Mouse (Mus musculus) CH12.LX (cell line): ENCODE data around the gene Pfn1. TPM values are rescaled to one million over a fixed set of nuclear protein-coding genes. Genes with fewer than 3 reads are reported as not detected.

Experiments used
- DNase-seq: peaks from one replicate; pipeline ENCODE4 v3.0.0-alpha.2; 2013; ENCODE audit errors: extremely low read depth
- H3K27ac ChIP-seq: 2 replicates; pipeline ENCODE4 v1.5.1; 2012; ENCODE audit warnings: low read depth, mild to moderate bottlenecking, control low read depth, moderate library complexity; ENCODE audit not compliant: insufficient read depth
- H3K27me3 ChIP-seq: replicated peaks from 2 replicates; pipeline ENCODE3; 2012; ENCODE audit warnings: inconsistent platforms
- H3K36me3 ChIP-seq, 2 experiments: replicated peaks in 1 of 2; 2 replicates each; pipeline versions ENCODE3 to v1.6.1; 2012; ENCODE audit warnings: inconsistent platforms in 1 of 2, low read length in 1 of 2, mild to moderate bottlenecking in 1 of 2, mixed read lengths in 1 of 2, moderate library complexity in 1 of 2; ENCODE audit not compliant: control insufficient read depth in 1 of 2, insufficient read depth in 1 of 2
- H3K4me1 ChIP-seq, 2 experiments: 2 replicates each; pipeline ENCODE4 v1.6.1; 2012; ENCODE audit warnings: inconsistent platforms in 1 of 2, moderate library complexity in 1 of 2; ENCODE audit not compliant: insufficient read depth in 2 of 2, control insufficient read depth in 1 of 2
- H3K4me2 ChIP-seq: 2 replicates; pipeline ENCODE4 v1.6.1; 2012; ENCODE audit warnings: low read depth, mild to moderate bottlenecking, control low read depth; ENCODE audit not compliant: poor library complexity, insufficient read depth, severe bottlenecking
- H3K4me3 ChIP-seq, 3 experiments: fragments of 150-350 bp in 1 of 3; sonication (generic) in 1 of 3; replicated peaks in 1 of 3; 2 replicates each; pipeline versions ENCODE3 to v1.5.1; 2011 to 2012; ENCODE audit warnings: low read depth in 2 of 3, low read length in 2 of 3, mild to moderate bottlenecking in 2 of 3, moderate library complexity in 2 of 3, control low read depth in 1 of 3, improper control_type of control experiment in 1 of 3, inconsistent platforms in 1 of 3, mixed read lengths in 1 of 3; ENCODE audit not compliant: poor library complexity in 1 of 3
- H3K79me2 ChIP-seq: replicated peaks from 2 replicates; pipeline ENCODE4 v1.6.1; 2012; ENCODE audit warnings: mild to moderate bottlenecking, moderate library complexity; ENCODE audit not compliant: control insufficient read depth, poor library complexity, insufficient read depth, severe bottlenecking; ENCODE audit errors: extremely low read depth
- H3K9ac ChIP-seq: 2 replicates; pipeline ENCODE4 v1.6.1; 2012; ENCODE audit warnings: low read depth, mild to moderate bottlenecking, control low read depth, moderate library complexity; ENCODE audit not compliant: insufficient read depth
- H3K9me3 ChIP-seq: replicated peaks from 2 replicates; pipeline ENCODE3; 2012; ENCODE audit warnings: low read length, inconsistent platforms, mixed read lengths
- BHLHE40 ChIP-seq: IDR thresholded peaks from 2 replicates; pipeline ENCODE4 v1.6.1; 2011; ENCODE audit warnings: mild to moderate bottlenecking, low read depth, low read length, improper control_type of control experiment
- CHD1 ChIP-seq: IDR thresholded peaks from 2 replicates; pipeline ENCODE4 v1.6.1; 2012; ENCODE audit warnings: low read depth, low read length, improper control_type of control experiment, inconsistent platforms
- CHD2 ChIP-seq: IDR thresholded peaks from 2 replicates; pipeline ENCODE4 v1.6.1; 2011; ENCODE audit warnings: low read length, improper control_type of control experiment
- CTCF ChIP-seq, 2 experiments: IDR thresholded peaks in 1 of 2; conservative IDR thresholded peaks in 1 of 2; 2 replicates each; pipeline ENCODE4 v1.5.1; 2011 to 2012; ENCODE audit warnings: low read depth in 2 of 2, low read length in 2 of 2, improper control_type of control experiment in 1 of 2, inconsistent platforms in 1 of 2, mild to moderate bottlenecking in 1 of 2, moderate library complexity in 1 of 2
- E2F4 ChIP-seq: IDR thresholded peaks from 2 replicates; pipeline ENCODE4 v1.6.1; 2011; ENCODE audit warnings: low read depth, low read length, improper control_type of control experiment; ENCODE audit not compliant: insufficient replicate concordance
- ELF1 ChIP-seq: IDR thresholded peaks from 2 replicates; pipeline ENCODE4 v1.6.1; 2014; ENCODE audit warnings: low read depth, mild to moderate bottlenecking, inconsistent platforms, low read length, improper control_type of control experiment
- EP300 ChIP-seq: IDR thresholded peaks from 2 replicates; pipeline ENCODE4 v1.6.1; 2011; ENCODE audit warnings: low read length, improper control_type of control experiment
- ETS1 ChIP-seq: conservative IDR thresholded peaks from 2 replicates; pipeline ENCODE4 v1.6.1; 2012; ENCODE audit warnings: low read depth, mild to moderate bottlenecking, inconsistent platforms, low read length, improper control_type of control experiment, moderate library complexity
- GABPA ChIP-seq: IDR thresholded peaks from 2 replicates; pipeline ENCODE4 v1.6.1; 2012; ENCODE audit warnings: low read depth, low read length, improper control_type of control experiment, inconsistent platforms; ENCODE audit not compliant: insufficient replicate concordance
- HCFC1 ChIP-seq: IDR thresholded peaks from 2 replicates; pipeline ENCODE4 v1.6.1; 2012; ENCODE audit warnings: low read depth, mild to moderate bottlenecking, inconsistent platforms, low read length, improper control_type of control experiment
- IRF4 ChIP-seq: IDR thresholded peaks from 2 replicates; pipeline ENCODE4 v1.6.1; 2014; ENCODE audit warnings: low read depth, mild to moderate bottlenecking, inconsistent platforms, low read length, improper control_type of control experiment
- JUN ChIP-seq: IDR thresholded peaks from 2 replicates; pipeline ENCODE4 v1.6.1; 2011; ENCODE audit warnings: low read depth, mild to moderate bottlenecking, low read length, improper control_type of control experiment, moderate library complexity; ENCODE audit not compliant: insufficient read depth
- JUND ChIP-seq: conservative IDR thresholded peaks from 2 replicates; pipeline ENCODE4 v1.6.1; 2011; ENCODE audit warnings: low read depth, low read length, improper control_type of control experiment
- KAT2A ChIP-seq: IDR thresholded peaks from 2 replicates; pipeline ENCODE4 v1.6.1; 2012; ENCODE audit warnings: low read length, improper control_type of control experiment, inconsistent platforms; ENCODE audit not compliant: insufficient replicate concordance
- MAFK ChIP-seq: IDR thresholded peaks from 2 replicates; pipeline ENCODE4 v1.6.1; 2011; ENCODE audit warnings: low read length, improper control_type of control experiment; ENCODE audit not compliant: insufficient replicate concordance
- MAX ChIP-seq: IDR thresholded peaks from 2 replicates; pipeline ENCODE4 v1.6.1; 2011; ENCODE audit warnings: low read length, improper control_type of control experiment
- MAZ ChIP-seq: IDR thresholded peaks from 2 replicates; pipeline ENCODE4 v1.6.1; 2012; ENCODE audit warnings: low read depth, mild to moderate bottlenecking, inconsistent platforms, low read length, improper control_type of control experiment, moderate library complexity
- MEF2A ChIP-seq: IDR thresholded peaks from 2 replicates; pipeline ENCODE4 v1.6.1; 2014; ENCODE audit warnings: low read depth, mild to moderate bottlenecking, inconsistent platforms, low read length, improper control_type of control experiment, borderline replicate concordance
- MXI1 ChIP-seq: IDR thresholded peaks from 2 replicates; pipeline ENCODE4 v1.6.1; 2011; ENCODE audit warnings: mild to moderate bottlenecking, low read depth, low read length, improper control_type of control experiment
- MYC ChIP-seq: IDR thresholded peaks from 2 replicates; pipeline ENCODE4 v1.6.1; 2011; ENCODE audit warnings: low read depth, mild to moderate bottlenecking, improper control_type of control experiment, low read length
- NELFE ChIP-seq: IDR thresholded peaks from 2 replicates; pipeline ENCODE4 v1.6.1; 2011; ENCODE audit warnings: low read depth, low read length, improper control_type of control experiment
- NRF1 ChIP-seq: IDR thresholded peaks from 2 replicates; pipeline ENCODE4 v1.6.1; 2014; ENCODE audit warnings: low read depth, mild to moderate bottlenecking, inconsistent platforms, low read length, improper control_type of control experiment, moderate library complexity
- PAX5 ChIP-seq: IDR thresholded peaks from 2 replicates; pipeline ENCODE4 v1.6.1; 2012; ENCODE audit warnings: low read length, inconsistent platforms, mixed read lengths
- POLR2A ChIP-seq: IDR thresholded peaks from 2 replicates; pipeline ENCODE4 v1.6.1; 2011; ENCODE audit warnings: low read depth, mild to moderate bottlenecking, improper control_type of control experiment, low read length
- POLR2AphosphoS2 ChIP-seq: IDR thresholded peaks from 2 replicates; pipeline ENCODE4 v1.6.1; 2011; ENCODE audit warnings: low read depth, low read length, improper control_type of control experiment
- RAD21 ChIP-seq: IDR thresholded peaks from 2 replicates; pipeline ENCODE4 v1.6.1; 2011; ENCODE audit warnings: low read depth, mild to moderate bottlenecking, low read length, improper control_type of control experiment, moderate library complexity
- RCOR1 ChIP-seq: conservative IDR thresholded peaks from 2 replicates; pipeline ENCODE4 v1.6.1; 2012; ENCODE audit warnings: low read depth, mild to moderate bottlenecking, inconsistent platforms, low read length, improper control_type of control experiment
- SIN3A ChIP-seq: IDR thresholded peaks from 2 replicates; pipeline ENCODE4 v1.6.1; 2012; ENCODE audit warnings: low read length, improper control_type of control experiment, inconsistent platforms
- SMC3 ChIP-seq: IDR thresholded peaks from 2 replicates; pipeline ENCODE4 v1.6.1; 2011; ENCODE audit warnings: low read depth, low read length, improper control_type of control experiment
- TBP ChIP-seq: conservative IDR thresholded peaks from 2 replicates; pipeline ENCODE4 v1.6.1; 2011; ENCODE audit warnings: low read depth, low read length, improper control_type of control experiment
- TCF12 ChIP-seq: IDR thresholded peaks from 2 replicates; pipeline ENCODE4 v1.6.1; 2014; ENCODE audit warnings: low read depth, mild to moderate bottlenecking, inconsistent platforms, low read length, improper control_type of control experiment
- UBTF ChIP-seq: IDR thresholded peaks from 2 replicates; pipeline ENCODE4 v1.6.1; 2012; ENCODE audit warnings: low read depth, mild to moderate bottlenecking, inconsistent platforms, low read length, improper control_type of control experiment, moderate library complexity
- USF1 ChIP-seq: IDR thresholded peaks from 2 replicates; pipeline ENCODE4 v1.6.1; 2014; ENCODE audit warnings: low read depth, mild to moderate bottlenecking, inconsistent platforms, low read length, improper control_type of control experiment
- USF2 ChIP-seq: conservative IDR thresholded peaks from 2 replicates; pipeline ENCODE4 v1.6.1; 2011; ENCODE audit warnings: low read depth, low read length, improper control_type of control experiment
- ZC3H11A ChIP-seq: IDR thresholded peaks from 2 replicates; pipeline ENCODE4 v1.6.1; 2012; ENCODE audit warnings: low read depth, mild to moderate bottlenecking, inconsistent platforms, low read length, improper control_type of control experiment
- ZKSCAN1 ChIP-seq: IDR thresholded peaks from 2 replicates; pipeline ENCODE4 v1.6.1; 2012; ENCODE audit warnings: low read depth, inconsistent platforms, low read length, improper control_type of control experiment, borderline replicate concordance
- ZMIZ1 ChIP-seq: IDR thresholded peaks from 2 replicates; pipeline ENCODE4 v1.6.1; 2012; ENCODE audit warnings: low read depth, mild to moderate bottlenecking, inconsistent platforms, low read length, improper control_type of control experiment
- ZNF384 ChIP-seq: IDR thresholded peaks from 2 replicates; pipeline ENCODE4 v1.6.1; 2012; ENCODE audit warnings: low read depth, low read length, improper control_type of control experiment, inconsistent platforms
- dilution Hi-C: fragments of 300-500 bp; cut with MboI; formaldehyde crosslinking; loops from 2 replicates; pipeline ENCODE4 v1.14.3; 2020; ENCODE audit warnings: low sequenced_read_pairs; ENCODE audit not compliant: extremely low pct_unique_long_range_greater_than_20kb, extremely low pct_ligation_motif_present
- in situ Hi-C: fragments of 300-500 bp; cut with MboI; formaldehyde crosslinking; loops from 3 replicates; pipeline ENCODE4 v1.14.3; 2019; ENCODE audit warnings: low sequenced_read_pairs, low pct_ligation_motif_present, low pct_unique_long_range_greater_than_20kb, mixed read lengths
- polyA plus RNA-seq: library from polyadenylated mRNA; unstranded; fragments of >175 nt; gene quantifications from 2 replicates; pipeline ENCODE4 v1.2.1, GENCODE M21; 2012; ENCODE audit warnings: low read depth; ENCODE audit not compliant: insufficient read length
- total RNA-seq, 2 experiments: library from RNA; depleted of rRNA; stranded (reverse); fragments of 300-350 nt in 1 of 2; fragments of >200 nt in 1 of 2; gene quantifications; 2 replicates each; pipeline ENCODE4 v1.2.3; 2012 to 2014

Pfn1 gene
- total and polyA plus RNA-seq, 3 experiments: 844 to 2,624 (median 1,045) TPM

DNA sequence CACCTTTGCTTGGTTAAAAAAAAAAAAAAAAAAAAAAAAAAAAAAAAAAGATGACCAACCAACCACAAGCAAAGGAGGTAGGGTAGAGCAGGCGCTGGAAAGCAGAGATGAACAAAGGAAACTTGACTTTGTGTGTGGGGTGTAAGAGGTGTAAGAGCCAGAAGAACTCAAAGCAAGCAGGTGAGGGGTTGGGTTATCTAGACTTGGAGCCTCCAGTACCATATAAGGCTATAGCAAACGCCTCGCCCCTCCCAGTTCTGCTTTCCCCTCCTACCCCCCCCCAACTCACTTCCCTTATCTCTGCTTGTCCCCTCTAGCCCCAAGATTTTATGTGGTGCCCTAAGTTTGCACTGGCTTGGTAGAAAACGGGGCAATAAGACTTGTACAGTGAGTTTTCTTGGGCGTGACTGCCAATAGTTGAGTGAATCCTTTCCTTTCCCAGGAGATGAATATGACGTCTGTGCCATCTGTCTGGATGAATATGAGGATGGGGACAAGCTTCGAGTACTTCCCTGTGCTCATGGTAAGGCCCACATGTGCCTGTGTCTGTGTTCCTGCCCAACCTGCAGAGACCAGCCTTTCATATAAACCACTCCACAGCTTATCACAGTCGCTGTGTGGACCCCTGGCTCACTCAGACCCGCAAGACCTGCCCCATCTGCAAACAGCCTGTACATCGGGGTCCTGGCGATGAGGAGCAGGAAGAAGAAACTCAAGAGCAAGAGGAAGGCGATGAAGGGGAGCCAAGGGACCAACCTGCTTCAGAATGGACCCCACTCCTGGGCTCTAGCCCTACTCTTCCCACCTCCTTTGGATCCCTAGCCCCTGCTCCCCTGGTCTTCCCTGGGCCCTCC is 3.9 kb downstream of the Pfn1 start:
- Histone ChIP-seq H3K4me2 (peak overlapping the region; percentile 50), H3K9me3 (no peaks in the 10 kb centered on the region), H3K27ac (peak overlapping the region; percentile 55), H3K4me3 (peak overlapping the region in 1 of 3 experiments; percentile 7), H3K9ac (peak overlapping the region; percentile 9; the same call in 1 of the 2 replicates), H3K4me1 (peaks cover 22 to 49% of the 10 kb centered on the region in 2 experiments), H3K36me3 (peaks cover 38 to 53% of the 10 kb centered on the region in 2 experiments), H3K79me2 (peaks cover 76% of the 10 kb centered on the region), H3K27me3 (no peaks in the 10 kb centered on the region)
- DNase-seq: peak; percentile 82
- dilution Hi-C loops: no loop called here
- in situ Hi-C loops: no loop called here
- TF ChIP-seq HCFC1 (no peak), ETS1 (no peak), EP300 (0 out of 2 replicates have a peak, but pooled peaks have one; percentile 24), POLR2A (peak; percentile 61), CTCF (conservative IDR thresholded peaks at IDR 0.05 in 1 of 2, IDR thresholded peaks at IDR 0.05 in 1 of 2; ENCODE audit: low read depth in 2 of 2, low read length in 2 of 2) (no peak), ZKSCAN1 (no peak), SIN3A (peak; percentile 35; the same call in 1 of the 2 replicates), JUN (no peak), UBTF (no peak), GABPA (no peak), POLR2AphosphoS2 (peak; percentile 71), USF1 (no peak), MEF2A (no peak), JUND (no peak), MYC (0 out of 2 replicates have a peak, but pooled peaks have one; percentile 22), NELFE (no peak), TCF12 (0 out of 2 replicates have a peak, but pooled peaks have one; percentile 20), MXI1 (0 out of 2 replicates have a peak, but pooled peaks have one; percentile 4), NRF1 (no peak), USF2 (no peak), MAX (no peak), CHD1 (no peak), RAD21 (no peak), TBP (no peak), ZC3H11A (no peak), ELF1 (no peak), MAZ (peak; percentile 88), ZMIZ1 (no peak), ZNF384 (peak; percentile 94), KAT2A (no peak), IRF4 (peak; percentile 70), SMC3 (no peak), PAX5 (no peak), MAFK (no peak), E2F4 (no peak), BHLHE40 (no peak), CHD2 (peak; percentile 12), RCOR1 (0 out of 2 replicates have a peak, but pooled peaks have one; percentile 13)
